Mouse (Mus musculus) small intestine, adult 2 months (tissue): ENCODE data around the gene Utp20. TPM values are rescaled to one million over a fixed set of nuclear protein-coding genes. Genes with fewer than 3 reads are reported as not detected.

Experiments used
- H3K27ac ChIP-seq: fragments of 200-500 bp; 2 replicates; pipeline ENCODE4 v1.5.1; 2012; ENCODE audit warnings: low read depth, low read length, control low read depth, inconsistent platforms; ENCODE audit not compliant: insufficient read depth
- H3K27me3 ChIP-seq: fragments of 200-500 bp; 2 replicates; pipeline ENCODE4 v1.6.1; 2012; ENCODE audit warnings: mild to moderate bottlenecking, moderate library complexity, low read length, inconsistent platforms; ENCODE audit not compliant: control insufficient read depth, insufficient read depth
- H3K36me3 ChIP-seq: fragments of 200-500 bp; 2 replicates; pipeline ENCODE4 v1.6.1; 2012; ENCODE audit warnings: mild to moderate bottlenecking, low read length, control low read depth, inconsistent platforms; ENCODE audit not compliant: control insufficient read depth, insufficient read depth
- H3K4me1 ChIP-seq: fragments of 200-500 bp; 2 replicates; pipeline ENCODE4 v1.6.1; 2012; ENCODE audit warnings: low read length, inconsistent platforms, mixed read lengths; ENCODE audit not compliant: control insufficient read depth, insufficient read depth, insufficient read length
- H3K4me3 ChIP-seq: fragments of 200-500 bp; 2 replicates; pipeline ENCODE4 v1.5.1; 2012; ENCODE audit warnings: low read depth, mild to moderate bottlenecking, control low read depth, inconsistent platforms, low read length, moderate library complexity
- CTCF ChIP-seq: fragments of 200-500 bp; IDR thresholded peaks from 2 replicates; pipeline ENCODE4 v1.5.1; 2012; ENCODE audit warnings: low read depth, mild to moderate bottlenecking, control low read depth, inconsistent platforms, low read length, moderate library complexity, mixed read lengths; ENCODE audit not compliant: insufficient replicate concordance, insufficient read length; ENCODE audit errors: extremely low read depth
- POLR2A ChIP-seq: fragments of 200-500 bp; IDR thresholded peaks from 2 replicates; pipeline ENCODE4 v1.6.1; 2012; ENCODE audit warnings: low read depth, mild to moderate bottlenecking, control low read depth, inconsistent platforms, low read length, moderate library complexity
- WGBS: fragments of 180-500 bp; shearing (Covaris S2); methylation state at CpG from one replicate; pipeline ENCODE4 v1.1.7; 2018; 5-methylcytosine and 5-hydroxymethylcytosine counted together
- polyA plus RNA-seq: library from polyadenylated mRNA; depleted of rRNA; stranded (reverse); fragments of >200 nt; gene quantifications from 2 replicates; pipeline ENCODE4 v1.2.3, GENCODE M21; 2012; rRNA removed

Gene Utp20
- polyA plus RNA-seq = 0.60 and 1.2 TPM in 2 replicates

GRCm38 (mm10) chr10:88826188-88826946 lies at the start of gene Utp20:
Gene Utp20 (minus strand): TSS chr10:88826804.
- WGBS = under 1% methylated on average over 44 of the region's 44 CpGs
- Histone ChIP-seq H3K4me3 (peak within 1 kb of the TSS; percentile 99), H3K27me3 (no peaks in the 10 kb centered on the region), H3K27ac (no peak within 1 kb of the TSS), H3K4me1 (peaks cover 4% of the 10 kb centered on the region), H3K36me3 (peaks cover 7% of the 10 kb centered on the region)
- TF ChIP-seq CTCF (no peak), POLR2A (0 out of 2 replicates have a peak, but pooled peaks have one; percentile 29)

GRCm38 (mm10) chr10:88874870-88875269 lies 48.3 kb upstream of the Utp20 start:
- no peaks in the 10 kb centered on the region for H3K27me3 ChIP-seq
- WGBS = 62% methylated on average over 5 of the region's 5 CpGs
- H3K36me3 ChIP-seq = no peaks in the 10 kb centered on the region
- no peak overlapping the region for H3K4me3 ChIP-seq
- H3K4me1 ChIP-seq = no peaks in the 10 kb centered on the region
- TF ChIP-seq POLR2A = no peak
- no peak for TF ChIP-seq CTCF
- no peak overlapping the region for H3K27ac ChIP-seq

- H3K4me1 ChIP-seq = peaks cover 5% of the 10 kb centered on the region; the same call in 1 of the 2 replicates
- TF ChIP-seq CTCF = no peak
- TF ChIP-seq POLR2A = no peak
- H3K27ac ChIP-seq = no peak overlapping the region
- no peaks in the 10 kb centered on the region for H3K27me3 ChIP-seq
- H3K36me3 ChIP-seq = no peaks in the 10 kb centered on the region
- H3K4me3 ChIP-seq = no peak overlapping the region
- WGBS = 66% methylated on average over 2 of the region's 2 CpGs
Observed at GRCm38 (mm10) chr10:88866017-88866416, 39.4 kb upstream of the Utp20 start.

GRCm38 (mm10) chr10:88862293-88862692 lies 35.7 kb upstream of the Utp20 start:
- TF ChIP-seq CTCF (no peak), POLR2A (no peak)
- H3K27me3 ChIP-seq = no peaks in the 10 kb centered on the region
- 25% methylated on average over 5 of the region's 5 CpGs for WGBS
- peaks cover 7% of the 10 kb centered on the region; the same call in 1 of the 2 replicates for H3K4me1 ChIP-seq
- H3K27ac ChIP-seq = peak overlapping the region; percentile 50; the same call in 1 of the 2 replicates
- H3K4me3 ChIP-seq = no peak overlapping the region
- H3K36me3 ChIP-seq = no peaks in the 10 kb centered on the region

GRCm38 (mm10) chr10:88861416-88861815 lies 34.8 kb upstream of the Utp20 start:
- Histone ChIP-seq H3K27ac (no peak overlapping the region), H3K36me3 (no peaks in the 10 kb centered on the region), H3K27me3 (no peaks in the 10 kb centered on the region), H3K4me1 (peaks cover 10% of the 10 kb centered on the region; the same call in 1 of the 2 replicates), H3K4me3 (no peak overlapping the region)
- no peak for TF ChIP-seq CTCF
- no peak for TF ChIP-seq POLR2A

- whole genome bisulfite sequencing = 20% methylated on average over 3 of the region's 3 CpGs
- no peak overlapping the region for H3K4me3 ChIP-seq
- no peaks in the 10 kb centered on the region for H3K27me3 ChIP-seq
- TF ChIP-seq POLR2A (no peak), CTCF (no peak)
- no peaks in the 10 kb centered on the region for H3K36me3 ChIP-seq
- peaks cover 11% of the 10 kb centered on the region; the same call in 1 of the 2 replicates for H3K4me1 ChIP-seq
- no peak overlapping the region for H3K27ac ChIP-seq
Observed at GRCm38 (mm10) chr10:88860911-88861310, 34.3 kb upstream of the Utp20 start.

- 80% methylated on average over 7 of the region's 7 CpGs for WGBS
- TF ChIP-seq POLR2A = no peak
- TF ChIP-seq CTCF = no peak
- Histone ChIP-seq H3K27me3 (no peaks in the 10 kb centered on the region), H3K36me3 (no peaks in the 10 kb centered on the region), H3K4me3 (peak overlapping the region; percentile 49), H3K4me1 (peaks cover 4% of the 10 kb centered on the region; the same call in 1 of the 2 replicates), H3K27ac (peak overlapping the region; percentile 49)
Observed at GRCm38 (mm10) chr10:88853326-88853725, 26.7 kb upstream of the Utp20 start.
